Mouse (Mus musculus): ENCODE results near the gene Nipal3. TPM values are rescaled to one million over a fixed set of nuclear protein-coding genes. Genes with fewer than 3 reads are reported as not detected.

Gene Nipal3
- total and polyA plus RNA-seq, 3 experiments: 3.5 to 10.4 TPM; not detected in 1

GRCm38 (mm10) chr4:135451360-135452015 lies 43.4 kb downstream of the Nipal3 start:
- no peaks in the 10 kb centered on the region for H3K9me3 ChIP-seq (replicated peaks; ENCODE audit: insufficient read depth, low read length)
- H3K27me3 ChIP-seq (ENCODE audit: control insufficient read depth in 1 of 2, insufficient read depth in 2 of 2, low read length in 2 of 2): no peaks in the 10 kb centered on the region
- H3K27ac ChIP-seq (ENCODE audit: control insufficient read depth, low read depth, low read length): no peak overlapping the region
- no peak for DNase-seq (ENCODE audit: low read depth, low spot score)
- H3K36me3 ChIP-seq (ENCODE audit: control insufficient read depth in 1 of 2, insufficient read depth in 2 of 2, low read length in 2 of 2): no peaks in the 10 kb centered on the region
- no peak overlapping the region for H3K4me3 ChIP-seq (ENCODE audit: control insufficient read depth in 1 of 2, insufficient read depth in 1 of 2, low read depth in 2 of 2, low read length in 2 of 2)
- TF ChIP-seq MAX (IDR thresholded peaks at IDR 0.05; ENCODE audit: low read length): no peak
- H3K4me1 ChIP-seq (ENCODE audit: control insufficient read depth in 1 of 2, insufficient read depth in 2 of 2, low read length in 2 of 2): no peaks in the 10 kb centered on the region
- H3K79me2 ChIP-seq (ENCODE audit: control insufficient read depth, insufficient read depth, low read length, poor library complexity): no peaks in the 10 kb centered on the region
- H3K9ac ChIP-seq (ENCODE audit: control insufficient read depth, low read depth, low read length, poor library complexity, severe bottlenecking): no peak overlapping the region

- Histone ChIP-seq H3K79me2 (ENCODE audit: control insufficient read depth, insufficient read depth, low read length, poor library complexity) (no peaks in the 10 kb centered on the region), H3K9ac (ENCODE audit: control insufficient read depth, low read depth, low read length, poor library complexity, severe bottlenecking) (no peak overlapping the region), H3K27ac (ENCODE audit: control insufficient read depth, low read depth, low read length) (no peak overlapping the region), H3K4me3 (ENCODE audit: control insufficient read depth in 1 of 2, insufficient read depth in 1 of 2, low read depth in 2 of 2, low read length in 2 of 2) (no peak overlapping the region), H3K4me1 (ENCODE audit: control insufficient read depth in 1 of 2, insufficient read depth in 2 of 2, low read length in 2 of 2) (peaks cover 9 to 14% of the 10 kb centered on the region in 2 experiments), H3K27me3 (ENCODE audit: control insufficient read depth in 1 of 2, insufficient read depth in 2 of 2, low read length in 2 of 2) (no peaks in the 10 kb centered on the region), H3K36me3 (ENCODE audit: control insufficient read depth in 1 of 2, insufficient read depth in 2 of 2, low read length in 2 of 2) (peaks cover 0 to 10% of the 10 kb centered on the region in 2 experiments; a peak in 2 of 4 replicates), H3K9me3 (replicated peaks; ENCODE audit: insufficient read depth, low read length) (no peaks in the 10 kb centered on the region)
- peak; percentile 35 for DNase-seq (ENCODE audit: low read depth, low spot score)
- no peak for TF ChIP-seq POLR2AphosphoS5 (IDR thresholded peaks at IDR 0.05; ENCODE audit: borderline replicate concordance, low read depth, low read length)
- no peak for TF ChIP-seq E2F4 (IDR thresholded peaks at IDR 0.05; ENCODE audit: borderline replicate concordance, low read depth, low read length)
- TF ChIP-seq MXI1 (IDR thresholded peaks at IDR 0.05; ENCODE audit: low read depth, low read length): peak; percentile 69; the same call in 1 of the 2 replicates
- TF ChIP-seq ZNF384 (IDR thresholded peaks at IDR 0.05; ENCODE audit: low read depth, low read length): peak; percentile 79
- TF ChIP-seq MYC (IDR thresholded peaks at IDR 0.05; ENCODE audit: low read depth, low read length): 0 out of 2 replicates have a peak, but pooled peaks have one; percentile 51
- TF ChIP-seq MAX (IDR thresholded peaks at IDR 0.05; ENCODE audit: low read length): peak; percentile 72
- TF ChIP-seq USF1 (IDR thresholded peaks at IDR 0.05; ENCODE audit: low read depth, low read length): peak; percentile 48; the same call in 1 of the 2 replicates
These were observed 52.4 kb downstream of the Nipal3 start for GRCm38 (mm10) chr4:135442473-135442872.

- Histone ChIP-seq H3K4me1 (ENCODE audit: control insufficient read depth in 1 of 2, insufficient read depth in 2 of 2, low read length in 2 of 2) (peaks cover 9 to 21% of the 10 kb centered on the region in 2 experiments), H3K36me3 (ENCODE audit: control insufficient read depth in 1 of 2, insufficient read depth in 2 of 2, low read length in 2 of 2) (peaks cover 0 to 10% of the 10 kb centered on the region in 2 experiments; a peak in 2 of 4 replicates), H3K4me3 (ENCODE audit: control insufficient read depth in 1 of 2, insufficient read depth in 1 of 2, low read depth in 2 of 2, low read length in 2 of 2) (peak overlapping the region; percentile 51 to 52), H3K79me2 (ENCODE audit: control insufficient read depth, insufficient read depth, low read length, poor library complexity) (no peaks in the 10 kb centered on the region), H3K27me3 (ENCODE audit: control insufficient read depth in 1 of 2, insufficient read depth in 2 of 2, low read length in 2 of 2) (no peaks in the 10 kb centered on the region), H3K9me3 (replicated peaks; ENCODE audit: insufficient read depth, low read length) (no peaks in the 10 kb centered on the region), H3K27ac (ENCODE audit: control insufficient read depth, low read depth, low read length) (peak overlapping the region; percentile 99), H3K9ac (ENCODE audit: control insufficient read depth, low read depth, low read length, poor library complexity, severe bottlenecking) (peak overlapping the region; percentile 76)
- peak; percentile 92 for DNase-seq (ENCODE audit: low read depth, low spot score)
- TF ChIP-seq MAX (IDR thresholded peaks at IDR 0.05; ENCODE audit: low read length) (peak; percentile 76), GABPA (IDR thresholded peaks at IDR 0.05; ENCODE audit: low read depth, low read length) (no peak), JUND (IDR thresholded peaks at IDR 0.05; ENCODE audit: low read depth, low read length) (0 out of 2 replicates have a peak, but pooled peaks have one; percentile 20), TAL1 (IDR thresholded peaks at IDR 0.05; ENCODE audit: low read length) (peak; percentile 90), MEF2A (IDR thresholded peaks at IDR 0.05; ENCODE audit: extremely low read depth, insufficient replicate concordance, low read depth, low read length, poor library complexity, severe bottlenecking) (0 out of 2 replicates have a peak, but pooled peaks have one; percentile 40), EP300 (IDR thresholded peaks at IDR 0.05; ENCODE audit: low read depth in 1 of 2, low read length in 2 of 2) (peak; percentile 98 to 99), MYC (IDR thresholded peaks at IDR 0.05; ENCODE audit: low read depth, low read length) (no peak), POLR2AphosphoS2 (IDR thresholded peaks at IDR 0.05; ENCODE audit: low read length) (no peak; the same call in 1 of the 2 replicates), MXI1 (IDR thresholded peaks at IDR 0.05; ENCODE audit: low read depth, low read length) (peak; percentile 44), NRF1 (IDR thresholded peaks at IDR 0.05; ENCODE audit: insufficient read depth, low read depth, low read length, poor library complexity, severe bottlenecking) (no peak), NELFE (IDR thresholded peaks at IDR 0.05; ENCODE audit: low read depth, low read length) (peak; percentile 52), CHD1 (IDR thresholded peaks at IDR 0.05; ENCODE audit: low read depth, low read length) (0 out of 2 replicates have a peak, but pooled peaks have one; percentile 61), TBP (IDR thresholded peaks at IDR 0.05; ENCODE audit: low read depth, low read length) (peak; percentile 71), GATA1 (IDR thresholded peaks at IDR 0.05; ENCODE audit: low read depth, low read length) (peak; percentile 97), ETS1 (IDR thresholded peaks at IDR 0.05; ENCODE audit: low read depth, low read length) (peak; percentile 80), CTCF (IDR thresholded peaks at IDR 0.05 in 2 of 3, conservative IDR thresholded peaks at IDR 0.05 in 1 of 3; ENCODE audit: control insufficient read depth in 1 of 3, insufficient read depth in 1 of 3, low read depth in 2 of 3, low read length in 3 of 3, poor library complexity in 1 of 3, severe bottlenecking in 1 of 3) (peak; percentile 40 to 61 (median 45); a peak in 5 of 6 replicates), ZC3H11A (IDR thresholded peaks at IDR 0.05; ENCODE audit: low read depth, low read length) (0 out of 2 replicates have a peak, but pooled peaks have one; percentile 9), MYB (IDR thresholded peaks at IDR 0.05; ENCODE audit: low read depth, low read length) (peak; percentile 96)
These were observed 54.8 kb downstream of the Nipal3 start for GRCm38 (mm10) chr4:135439904-135440522.
